Mouse (Mus musculus) MEL (cell line): ENCODE results near the gene Coasy. TPM values are rescaled to one million over a fixed set of nuclear protein-coding genes. Genes with fewer than 3 reads are reported as not detected.

Source experiments
- DNase-seq: peaks from one replicate; pipeline ENCODE4 v3.0.0; 2011; ENCODE audit warnings: low read depth, low spot score
- H3K27ac ChIP-seq: 2 replicates; pipeline ENCODE4 v1.5.1; 2012; ENCODE audit warnings: low read depth, mild to moderate bottlenecking, control low read depth, low read length, moderate library complexity; ENCODE audit not compliant: control insufficient read depth
- H3K27me3 ChIP-seq, 2 experiments: fragments of 150-350 bp in 1 of 2; sonication (generic) in 1 of 2; 2 replicates each; pipeline ENCODE4 v1.6.1; 2012; ENCODE audit warnings: low read length in 2 of 2, mild to moderate bottlenecking in 2 of 2, improper control_type of control experiment in 1 of 2, moderate library complexity in 1 of 2; ENCODE audit not compliant: insufficient read depth in 2 of 2, control insufficient read depth in 1 of 2
- H3K36me3 ChIP-seq, 2 experiments: 2 replicates each; pipeline ENCODE4 v1.6.1; 2012 to 2014; ENCODE audit warnings: low read length in 2 of 2, improper control_type of control experiment in 1 of 2, inconsistent platforms in 1 of 2, mild to moderate bottlenecking in 1 of 2; ENCODE audit not compliant: insufficient read depth in 2 of 2, control insufficient read depth in 1 of 2
- H3K4me1 ChIP-seq, 2 experiments: fragments of 150-350 bp in 1 of 2; sonication (generic) in 1 of 2; 2 replicates each; pipeline ENCODE4 v1.6.1; 2012; ENCODE audit warnings: low read length in 2 of 2, improper control_type of control experiment in 1 of 2, mild to moderate bottlenecking in 1 of 2; ENCODE audit not compliant: insufficient read depth in 2 of 2, control insufficient read depth in 1 of 2
- H3K4me3 ChIP-seq, 2 experiments: fragments of 150-350 bp in 1 of 2; sonication (generic) in 1 of 2; 2 replicates each; pipeline ENCODE4 v1.5.1; 2012; ENCODE audit warnings: low read depth in 2 of 2, low read length in 2 of 2, mild to moderate bottlenecking in 2 of 2, moderate library complexity in 2 of 2, control low read depth in 1 of 2, improper control_type of control experiment in 1 of 2; ENCODE audit not compliant: control insufficient read depth in 1 of 2, insufficient read depth in 1 of 2
- H3K79me2 ChIP-seq: 2 replicates; pipeline ENCODE4 v1.6.1; 2012; ENCODE audit warnings: mild to moderate bottlenecking, low read length, moderate library complexity; ENCODE audit not compliant: control insufficient read depth, poor library complexity, insufficient read depth
- H3K9ac ChIP-seq: 2 replicates; pipeline ENCODE4 v1.6.1; 2012; ENCODE audit warnings: low read depth, mild to moderate bottlenecking, control low read depth, low read length, moderate library complexity; ENCODE audit not compliant: control insufficient read depth, poor library complexity, severe bottlenecking
- H3K9me3 ChIP-seq: fragments of 150-350 bp; sonication (generic); replicated peaks from 2 replicates; pipeline ENCODE4 v1.6.1; 2012; ENCODE audit warnings: mild to moderate bottlenecking, low read length, improper control_type of control experiment, moderate library complexity; ENCODE audit not compliant: insufficient read depth
- CHD2 ChIP-seq: IDR thresholded peaks from 2 replicates; pipeline ENCODE4 v1.6.1; 2011; ENCODE audit warnings: low read length, improper control_type of control experiment
- CTCF ChIP-seq, 3 experiments: IDR thresholded peaks in 2 of 3; conservative IDR thresholded peaks in 1 of 3; 2 replicates each; pipeline ENCODE4 v1.5.1; 2011 to 2012; ENCODE audit warnings: low read length in 3 of 3, low read depth in 2 of 3, mild to moderate bottlenecking in 2 of 3, improper control_type of control experiment in 1 of 3, inconsistent platforms in 1 of 3, mixed read lengths in 1 of 3, moderate library complexity in 1 of 3; ENCODE audit not compliant: control insufficient read depth in 1 of 3, insufficient read depth in 1 of 3, poor library complexity in 1 of 3, severe bottlenecking in 1 of 3
- E2F4 ChIP-seq: IDR thresholded peaks from 2 replicates; pipeline ENCODE4 v1.6.1; 2011; ENCODE audit warnings: low read depth, low read length, improper control_type of control experiment, borderline replicate concordance
- ELF1 ChIP-seq: IDR thresholded peaks from 2 replicates; pipeline ENCODE4 v1.6.1; 2014; ENCODE audit warnings: low read depth, mild to moderate bottlenecking, inconsistent platforms, low read length, improper control_type of control experiment, moderate library complexity
- EP300 ChIP-seq, 2 experiments: IDR thresholded peaks; 2 replicates each; pipeline ENCODE4 v1.6.1; 2011; ENCODE audit warnings: improper control_type of control experiment in 2 of 2, low read length in 2 of 2, low read depth in 1 of 2, mild to moderate bottlenecking in 1 of 2
- GATA1 ChIP-seq: IDR thresholded peaks from 2 replicates; pipeline ENCODE4 v1.6.1; 2011; ENCODE audit warnings: low read depth, low read length, improper control_type of control experiment
- JUND ChIP-seq: IDR thresholded peaks from 2 replicates; pipeline ENCODE4 v1.6.1; 2011; ENCODE audit warnings: low read depth, mild to moderate bottlenecking, improper control_type of control experiment, low read length
- KAT2A ChIP-seq: conservative IDR thresholded peaks from 2 replicates; pipeline ENCODE4 v1.6.1; 2012; ENCODE audit warnings: low read depth, low read length, improper control_type of control experiment, inconsistent platforms
- MYB ChIP-seq: IDR thresholded peaks from 2 replicates; pipeline ENCODE4 v1.6.1; 2011; ENCODE audit warnings: mild to moderate bottlenecking, low read depth, low read length, improper control_type of control experiment
- MYC ChIP-seq: IDR thresholded peaks from 2 replicates; pipeline ENCODE4 v1.6.1; 2011; ENCODE audit warnings: low read depth, mild to moderate bottlenecking, low read length, improper control_type of control experiment, moderate library complexity
- POLR2AphosphoS2 ChIP-seq: IDR thresholded peaks from 2 replicates; pipeline ENCODE4 v1.6.1; 2011; ENCODE audit warnings: low read length, improper control_type of control experiment
- POLR2AphosphoS5 ChIP-seq: IDR thresholded peaks from 2 replicates; pipeline ENCODE4 v1.6.1; 2012; ENCODE audit warnings: low read depth, borderline replicate concordance, mild to moderate bottlenecking, inconsistent platforms, low read length, moderate library complexity, mixed read lengths
- SIN3A ChIP-seq: IDR thresholded peaks from 2 replicates; pipeline ENCODE4 v1.6.1; 2012; ENCODE audit warnings: low read length, improper control_type of control experiment, inconsistent platforms
- TBP ChIP-seq: IDR thresholded peaks from 2 replicates; pipeline ENCODE4 v1.8.0; 2011; ENCODE audit warnings: low read depth, low read length, improper control_type of control experiment
- UBTF ChIP-seq: IDR thresholded peaks from 2 replicates; pipeline ENCODE4 v1.6.1; 2012; ENCODE audit warnings: low read depth, mild to moderate bottlenecking, inconsistent platforms, low read length, improper control_type of control experiment, moderate library complexity, borderline replicate concordance; ENCODE audit not compliant: insufficient read depth
- USF1 ChIP-seq: IDR thresholded peaks from 2 replicates; pipeline ENCODE4 v1.6.1; 2014; ENCODE audit warnings: low read depth, mild to moderate bottlenecking, inconsistent platforms, low read length, improper control_type of control experiment, moderate library complexity
- USF2 ChIP-seq, 2 experiments: IDR thresholded peaks; 2 replicates each; pipeline ENCODE4 v1.6.1; 2011 to 2012; ENCODE audit warnings: improper control_type of control experiment in 2 of 2, low read length in 2 of 2, borderline replicate concordance in 1 of 2, inconsistent platforms in 1 of 2, low read depth in 1 of 2, mild to moderate bottlenecking in 1 of 2; ENCODE audit not compliant: insufficient read depth in 1 of 2
- ZC3H11A ChIP-seq: IDR thresholded peaks from 2 replicates; pipeline ENCODE4 v1.6.1; 2012; ENCODE audit warnings: low read depth, mild to moderate bottlenecking, inconsistent platforms, low read length, improper control_type of control experiment
- ZMIZ1 ChIP-seq: IDR thresholded peaks from 2 replicates; pipeline ENCODE4 v1.6.1; 2012; ENCODE audit warnings: low read depth, mild to moderate bottlenecking, inconsistent platforms, low read length, improper control_type of control experiment, moderate library complexity
- polyA plus RNA-seq, 2 experiments: library from polyadenylated mRNA; stranded (reverse) in 1 of 2; unstranded in 1 of 2; fragments of >175 nt in 1 of 2; fragments of >200 nt in 1 of 2; gene quantifications; 2 replicates each; pipeline versions ENCODE4 v1.2.1 to v1.2.4; 2012; ENCODE audit warnings: low replicate concordance in 2 of 2, low read depth in 1 of 2; ENCODE audit not compliant: insufficient read length in 2 of 2, insufficient read depth in 1 of 2, missing spikeins in 1 of 2
- total RNA-seq: library from RNA; depleted of rRNA; stranded (reverse); fragments of 300-350 nt; gene quantifications from 2 replicates; pipeline ENCODE4 v1.2.3, GENCODE M21; 2012

The Coasy gene
- total and polyA plus RNA-seq, 3 experiments = 34.8 to 44.2 TPM; not detected in 1

GRCm38 (mm10) chr11:101111178-101111577, 28.8 kb downstream of the Coasy start:
- DNase-seq = no peak
- Histone ChIP-seq H3K4me1 (no peaks in the 10 kb centered on the region), H3K36me3 (peaks cover 0 to 4% of the 10 kb centered on the region in 2 experiments; a peak in 2 of 4 replicates)

GRCm38 (mm10) chr11:101112186-101112585, 29.8 kb downstream of the Coasy start:
- no peak overlapping the region for H3K27ac ChIP-seq
- no peaks in the 10 kb centered on the region for H3K27me3 ChIP-seq
- H3K36me3 ChIP-seq = peaks cover 2 to 6% of the 10 kb centered on the region in 2 experiments
- no peak overlapping the region for H3K4me3 ChIP-seq
- H3K4me1 ChIP-seq = 0 out of 4 replicates have a peak, but pooled peaks cover 0 to 2% of the 10 kb centered on the region in 2 experiments
- H3K9ac ChIP-seq = no peak overlapping the region
- no peaks in the 10 kb centered on the region for H3K9me3 ChIP-seq
- peaks cover 24% of the 10 kb centered on the region for H3K79me2 ChIP-seq
- no peak for DNase-seq
- no peak for TF ChIP-seq ZC3H11A
- TF ChIP-seq GATA1 = no peak
- no peak for TF ChIP-seq SIN3A
- TF ChIP-seq UBTF = no peak
- TF ChIP-seq JUND = no peak
- TF ChIP-seq ZMIZ1 = no peak
- no peak for TF ChIP-seq MYB
- no peak for TF ChIP-seq TBP
- TF ChIP-seq CHD2 = no peak
- no peak for TF ChIP-seq CTCF (IDR thresholded peaks at IDR 0.05 in 2 of 3, conservative IDR thresholded peaks at IDR 0.05 in 1 of 3; ENCODE audit: control insufficient read depth in 1 of 3, insufficient read depth in 1 of 3, low read depth in 2 of 3, low read length in 3 of 3, poor library complexity in 1 of 3, severe bottlenecking in 1 of 3)
- no peak for TF ChIP-seq KAT2A
- TF ChIP-seq USF1 = no peak
- TF ChIP-seq USF2 (IDR thresholded peaks at IDR 0.05; ENCODE audit: borderline replicate concordance in 1 of 2, insufficient read depth in 1 of 2, low read depth in 1 of 2, low read length in 2 of 2) = no peak
- TF ChIP-seq MYC = no peak
- TF ChIP-seq, all 39 proteins: peak for 0

More at GRCm38 (mm10) chr11:101111178-101111577, 28.8 kb downstream of the Coasy start:
- Histone ChIP-seq H3K27ac (no peak overlapping the region), H3K4me3 (no peak overlapping the region)
- TF ChIP-seq POLR2AphosphoS5 (no peak), POLR2AphosphoS2 (no peak), KAT2A (no peak), EP300 (IDR thresholded peaks at IDR 0.05; ENCODE audit: low read depth in 1 of 2, low read length in 2 of 2) (no peak), E2F4 (no peak), SIN3A (no peak), ELF1 (no peak)
- TF ChIP-seq, all 39 proteins: peak for 0
- H3K9me3 ChIP-seq = no peaks in the 10 kb centered on the region
- peaks cover 22% of the 10 kb centered on the region for H3K79me2 ChIP-seq
- H3K27me3 ChIP-seq = no peaks in the 10 kb centered on the region
- H3K9ac ChIP-seq = no peak overlapping the region
